ENCODE assay signal across 34 mouse cellular contexts in the genomic region with DNA sequence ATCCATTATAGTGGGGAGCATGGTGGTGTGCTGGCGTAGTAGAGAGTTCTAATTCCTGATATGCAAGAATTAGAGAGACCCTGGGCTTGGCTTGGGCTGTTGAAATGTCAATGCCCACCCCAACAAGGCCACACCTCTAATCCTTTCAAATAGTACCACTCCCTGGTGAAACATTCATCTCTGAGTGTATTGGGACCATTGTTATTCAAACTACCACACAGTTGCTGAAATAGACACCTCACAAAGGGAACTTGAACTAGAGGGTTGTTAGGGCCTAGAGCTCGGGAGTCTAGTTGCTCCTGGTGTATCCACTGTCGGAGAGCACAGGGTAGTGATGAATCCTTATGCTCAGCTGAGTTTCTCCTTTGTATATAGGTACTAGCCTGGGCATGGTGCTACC. TPM values are rescaled to one million over a fixed set of nuclear protein-coding genes. Genes with fewer than 3 reads are reported as not detected.
DNase-seq lines count a peak whose midpoint lies in the region; ATAC-seq and TF ChIP-seq lines count a peak whose summit lies in the region.
"Had no signal": no experiment of that assay in that cellular context is flagged by ENCODE, and none has a peak within 500 bp of the region (broad histone marks: within the 10 kb centered on the region; RNA-seq: fewer than 3 reads in every experiment).

No protein-coding gene starts in this region.

- TF ChIP-seq CTCF in cerebellum, adult 2 months (IDR thresholded peaks at IDR 0.05; ENCODE audit: borderline replicate concordance, insufficient read depth, low read depth, low read length), result no peak

- no peak overlapping the region for H3K27ac ChIP-seq in midbrain, embryonic 12.5 days (replicated peaks)
- H3K27ac ChIP-seq in midbrain, embryonic 11.5 days (ENCODE audit: low read depth, low read length), result no peak overlapping the region
- H3K27ac ChIP-seq in cerebellum, adult 2 months (ENCODE audit: insufficient read depth, low read length), result no peak overlapping the region
- H3K27ac ChIP-seq: embryonic facial prominence, embryonic 10.5 days; embryonic facial prominence, embryonic 13.5 days; forebrain, embryonic 10.5 days; hindbrain, embryonic 12.5 days; hindbrain, embryonic 15.5 days had no signal

- no peak for DNase-seq in midbrain, embryonic 11.5 days (ENCODE audit: low spot score, missing footprints)
- DNase-seq in R1 (ENCODE audit: low read depth, low spot score), result peak; percentile 99
- no peak for DNase-seq in gastrocnemius, postnatal 10 days
- DNase-seq in cerebellum, adult 2 months, result no peak
- DNase-seq: adrenal gland, postnatal 10 days; adrenal gland, postnatal 36 days; B cell, adult 2 months; cerebellum, adult 18-20 months; cerebellum, adult 9-11 months; cerebellum, postnatal 25 days; gastrocnemius, postnatal 14 days; heart, adult 11 months; kidney, adult 2 months had no signal

- H3K36me3 ChIP-seq in midbrain, embryonic 12.5 days, result peaks cover 38% of the 10 kb centered on the region
- H3K36me3 ChIP-seq in midbrain, embryonic 11.5 days (ENCODE audit: control insufficient read depth, insufficient read depth, low read length), result peaks cover 18% of the 10 kb centered on the region
- H3K36me3 ChIP-seq: hindbrain, embryonic 15.5 days had no signal

- ATAC-seq in midbrain, embryonic 12.5 days (ENCODE audit: low FRiP score, low read depth), result peak; percentile 32; the same call in 1 of the 2 replicates
- ATAC-seq in midbrain, embryonic 11.5 days (ENCODE audit: low FRiP score), result no peak
- peak; percentile 36; the same call in 1 of the 2 replicates for ATAC-seq in erythroid progenitor cell, adult 5-6 weeks (replicated peaks; ENCODE audit: low FRiP score, poor library complexity, severe bottlenecking)
- ATAC-seq: forebrain, embryonic 14.5 days; intestine, postnatal 0 days; Patski had no signal

- H3K27me3 ChIP-seq in midbrain, embryonic 12.5 days, result no peaks in the 10 kb centered on the region
- H3K27me3 ChIP-seq in midbrain, embryonic 11.5 days (ENCODE audit: control insufficient read depth, insufficient read depth, low read length), result no peaks in the 10 kb centered on the region
- H3K27me3 ChIP-seq in cerebellum, adult 2 months (ENCODE audit: control insufficient read depth, insufficient read depth, low read length), result no peaks in the 10 kb centered on the region
- H3K27me3 ChIP-seq: CH12.LX; embryonic facial prominence, embryonic 13.5 days; hindbrain, embryonic 12.5 days; hindbrain, embryonic 15.5 days; Patski had no signal

- H3K9ac ChIP-seq in midbrain, embryonic 12.5 days (replicated peaks), result no peak overlapping the region
- H3K9ac ChIP-seq in midbrain, embryonic 11.5 days (ENCODE audit: low read length), result no peak overlapping the region
- H3K9ac ChIP-seq: embryonic facial prominence, embryonic 13.5 days; hindbrain, embryonic 12.5 days; hindbrain, embryonic 15.5 days had no signal

- no peaks in the 10 kb centered on the region for H3K9me3 ChIP-seq in midbrain, embryonic 12.5 days
- H3K9me3 ChIP-seq in midbrain, embryonic 11.5 days (ENCODE audit: control insufficient read depth, low read length), result no peaks in the 10 kb centered on the region
- H3K9me3 ChIP-seq: embryonic facial prominence, embryonic 10.5 days; embryonic facial prominence, embryonic 13.5 days; forebrain, embryonic 10.5 days; G1E; hindbrain, embryonic 12.5 days; hindbrain, embryonic 15.5 days had no signal

- WGBS in midbrain, embryonic 12.5 days, result 73% methylated on average over 3 of the region's 3 CpGs
- 80% methylated on average over 3 of the region's 3 CpGs for WGBS in midbrain, embryonic 11.5 days
- 76% methylated on average over 3 of the region's 3 CpGs for WGBS in cerebellum, adult 2 months

- no peak overlapping the region for H3K4me2 ChIP-seq in midbrain, embryonic 12.5 days (replicated peaks)
- no peak overlapping the region for H3K4me2 ChIP-seq in midbrain, embryonic 11.5 days
- H3K4me2 ChIP-seq: embryonic facial prominence, embryonic 13.5 days; heart, embryonic 11.5 days; hindbrain, embryonic 12.5 days; hindbrain, embryonic 15.5 days had no signal

- H3K4me3 ChIP-seq in midbrain, embryonic 12.5 days, result no peak overlapping the region
- H3K4me3 ChIP-seq in midbrain, embryonic 11.5 days (ENCODE audit: low read depth, low read length), result no peak overlapping the region
- H3K4me3 ChIP-seq in cerebellum, adult 2 months (replicated peaks; ENCODE audit: insufficient read depth, low read depth, low read length), result no peak overlapping the region
- H3K4me3 ChIP-seq: embryonic facial prominence, embryonic 10.5 days; embryonic facial prominence, embryonic 13.5 days; erythroblast, embryonic 14.5 days; forebrain, embryonic 10.5 days; hindbrain, embryonic 12.5 days; hindbrain, embryonic 15.5 days had no signal

- TF ChIP-seq POLR2A in cerebellum, adult 2 months (IDR thresholded peaks at IDR 0.05; ENCODE audit: borderline replicate concordance, insufficient read depth, low read length), result no peak

- no peaks in the 10 kb centered on the region for H3K4me1 ChIP-seq in midbrain, embryonic 12.5 days
- H3K4me1 ChIP-seq in midbrain, embryonic 11.5 days (ENCODE audit: control insufficient read depth, insufficient read depth, low read length), result no peaks in the 10 kb centered on the region
- H3K4me1 ChIP-seq in cerebellum, adult 2 months (ENCODE audit: control insufficient read depth, insufficient read depth, low read length), result no peaks in the 10 kb centered on the region
- H3K4me1 ChIP-seq: embryonic facial prominence, embryonic 10.5 days; embryonic facial prominence, embryonic 13.5 days; forebrain, embryonic 10.5 days; hindbrain, embryonic 12.5 days; hindbrain, embryonic 15.5 days had no signal

RNA-seq across cellular contexts. Expression of gene F13b, which starts 6.9 kb away (rescaled TPM):
- not detected in 2 replicates for polyA plus RNA-seq in midbrain, embryonic 12.5 days (2016; fragmentation: Nextera tagmentation; extraction: Ambion mirVana)
- polyA plus RNA-seq in midbrain, embryonic 11.5 days (2014; fragmentation: Nextera tagmentation; extraction: Ambion mirVana), result not detected in 2 replicates
- total RNA-seq in erythroid progenitor cell, adult 5-6 weeks (2015; ENCODE audit: low replicate concordance), result 2.9 TPM in 1 of 2 replicates, not detected in the other
- total RNA-seq in erythroid progenitor cell, adult 5-6 weeks (2017; ENCODE audit: low replicate concordance), result not detected in 2 replicates
- not detected for total RNA-seq in gastrocnemius, postnatal 10 days (2021)
- polyA plus RNA-seq in cerebellum, adult 2 months (2012; rRNA removed), result not detected in 2 replicates
- total RNA-seq: adrenal gland, postnatal 36 days; CH12.LX; common myeloid progenitor, adult 5-6 weeks; G1E; gastrocnemius, postnatal 14 days; heart, adult 8-10 months; heart, postnatal 25 days; hematopoietic stem cell, adult 5-6 weeks had no signal
- polyA plus RNA-seq: embryonic facial prominence, embryonic 10.5 days; embryonic facial prominence, embryonic 13.5 days; erythroblast, embryonic 14.5 days; forebrain, embryonic 10.5 days; forebrain, embryonic 14.5 days; G1E; heart, embryonic 11.5 days; heart, embryonic 14.5 days; heart, postnatal 0 days; hindbrain, embryonic 12.5 days; intestine, embryonic 14.5 days; Patski had no signal

RNA-seq across cellular contexts. Expression of gene Aspm, which starts 40.1 kb away (rescaled TPM):
- polyA plus RNA-seq in midbrain, embryonic 12.5 days (2016; fragmentation: Nextera tagmentation; extraction: Ambion mirVana), result 26.2 TPM in 2 replicates
- 30.0 and 31.5 TPM in 2 replicates for polyA plus RNA-seq in midbrain, embryonic 11.5 days (2014; fragmentation: Nextera tagmentation; extraction: Ambion mirVana)
- total RNA-seq in erythroid progenitor cell, adult 5-6 weeks (2015; ENCODE audit: low replicate concordance), result 212 and 227 TPM in 2 replicates
- 266 and 287 TPM in 2 replicates for total RNA-seq in erythroid progenitor cell, adult 5-6 weeks (2017; ENCODE audit: low replicate concordance)
- total RNA-seq in gastrocnemius, postnatal 10 days (2021), result 1 to 10 TPM; 6.6 to 6.8 TPM
- 0.07 and 0.32 TPM in 2 replicates for polyA plus RNA-seq in cerebellum, adult 2 months (2012; rRNA removed)

Comparison
In these comparisons a context has a peak if more than half of its experiments do, and no peak if none do; other contexts are left out.
1. RNA of gene Aspm, which starts 40.1 kb away (polyA plus RNA-seq): 30.0 to 31.5 TPM in midbrain, embryonic 11.5 days and 26.2 TPM in midbrain, embryonic 12.5 days; 0.07 to 0.32 TPM in cerebellum, adult 2 months; every median in the first group is over 10 times any median in the second.